Comparison of ENCODE assay signal across 11 mouse cellular contexts in the genomic region with DNA sequence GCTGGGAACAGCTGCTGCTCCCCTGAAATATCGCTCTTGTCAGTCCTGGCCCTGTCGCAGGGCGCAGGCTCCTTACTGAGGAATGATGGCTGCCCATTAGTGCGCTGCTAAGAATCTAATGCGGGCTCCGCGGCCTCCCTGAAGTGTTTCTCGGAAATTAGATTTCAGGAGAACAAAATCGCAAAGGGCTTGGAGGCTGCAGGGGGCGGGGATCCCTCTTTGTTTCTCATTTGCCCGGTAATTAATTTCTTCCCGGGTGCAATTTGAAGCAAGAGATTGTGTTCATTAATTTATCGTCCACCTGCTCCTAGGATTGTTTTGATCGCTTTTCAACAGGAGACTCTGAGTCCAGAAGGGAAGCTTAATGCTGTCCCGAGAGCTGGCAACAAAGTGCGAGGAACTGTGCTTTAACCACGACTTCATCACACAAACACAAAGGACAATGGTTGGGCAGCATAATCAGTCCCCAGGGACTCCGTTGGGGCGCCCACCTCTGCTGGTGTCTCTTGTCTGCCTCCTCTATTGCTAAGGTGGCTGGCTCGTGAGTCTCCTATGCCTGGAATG.
DNase-seq lines count a peak whose midpoint lies in the region; ATAC-seq and TF ChIP-seq lines count a peak whose summit lies in the region.
"Had no signal": no experiment of that assay in that cellular context is flagged by ENCODE, and none has a peak within 500 bp of the region (broad histone marks: within the 10 kb centered on the region; RNA-seq: fewer than 3 reads in every experiment).

No protein-coding gene starts in this region.

- H3K4me2 ChIP-seq in kidney, embryonic 15.5 days: peak overlapping the region; percentile 24
- H3K4me2 ChIP-seq in forebrain, embryonic 11.5 days (ENCODE audit: low read depth, low read length, severe bottlenecking): peak overlapping the region; percentile 36; the same call in 1 of the 2 replicates
- peak overlapping the region; percentile 19; the same call in 1 of the 2 replicates for H3K4me2 ChIP-seq in midbrain, embryonic 11.5 days
- H3K4me2 ChIP-seq: heart, embryonic 11.5 days; liver, embryonic 15.5 days had no signal

- peak overlapping the region; percentile 32; the same call in 1 of the 2 replicates for H3K27ac ChIP-seq in kidney, embryonic 15.5 days
- peak overlapping the region; percentile 55 for H3K27ac ChIP-seq in forebrain, embryonic 11.5 days (ENCODE audit: low read depth, low read length)
- peak overlapping the region; percentile 7; the same call in 1 of the 2 replicates for H3K27ac ChIP-seq in midbrain, embryonic 11.5 days (ENCODE audit: low read depth, low read length)
- H3K27ac ChIP-seq: liver, embryonic 15.5 days had no signal

- TF ChIP-seq POLR2A in lung, adult 2 months (IDR thresholded peaks at IDR 0.05; ENCODE audit: borderline replicate concordance, extremely low read depth, low read depth, low read length): no peak

- no peak for ATAC-seq in kidney, embryonic 15.5 days (replicated peaks; ENCODE audit: low FRiP score)
- ATAC-seq in forebrain, embryonic 11.5 days (replicated peaks; ENCODE audit: low FRiP score): peak; percentile 69
- ATAC-seq in midbrain, embryonic 11.5 days (ENCODE audit: low FRiP score): 0 out of 2 replicates have a peak, but pooled peaks have one; percentile 42
- ATAC-seq in megakaryocyte-erythroid progenitor cell, adult 5-6 weeks (replicated peaks; ENCODE audit: low FRiP score, low TSS enrichment, poor library complexity, severe bottlenecking): no peak

- H3K9ac ChIP-seq in kidney, embryonic 15.5 days: no peak overlapping the region
- H3K9ac ChIP-seq in forebrain, embryonic 11.5 days (ENCODE audit: low read length): peak overlapping the region; percentile 9; the same call in 1 of the 2 replicates
- H3K9ac ChIP-seq in midbrain, embryonic 11.5 days (ENCODE audit: low read length): peak overlapping the region; percentile 2; the same call in 1 of the 2 replicates
- H3K9ac ChIP-seq: liver, embryonic 15.5 days had no signal

- 51% methylated on average over 20 of the region's 20 CpGs for WGBS in kidney, embryonic 15.5 days
- 10% methylated on average over 20 of the region's 20 CpGs for WGBS in forebrain, embryonic 11.5 days
- WGBS in midbrain, embryonic 11.5 days: 37% methylated on average over 20 of the region's 20 CpGs
- WGBS in lung, adult 2 months: 75% methylated on average over 20 of the region's 20 CpGs

- H3K4me3 ChIP-seq in kidney, embryonic 15.5 days (replicated peaks): no peak overlapping the region
- H3K4me3 ChIP-seq in forebrain, embryonic 11.5 days (ENCODE audit: low read depth, low read length): no peak overlapping the region
- H3K4me3 ChIP-seq in midbrain, embryonic 11.5 days (ENCODE audit: low read depth, low read length): no peak overlapping the region
- H3K4me3 ChIP-seq in lung, adult 2 months (replicated peaks; ENCODE audit: extremely low read depth, low read depth, low read length): no peak overlapping the region
- H3K4me3 ChIP-seq: liver, embryonic 15.5 days had no signal

- DNase-seq in kidney, postnatal 36 days: no peak
- DNase-seq in cerebellum, postnatal 25 days: peak; percentile 36 to 48
- peak; percentile 82 for DNase-seq in forebrain, embryonic 11.5 days (ENCODE audit: low spot score)
- peak; percentile 83 for DNase-seq in midbrain, embryonic 11.5 days (ENCODE audit: low spot score, missing footprints)
- DNase-seq in thymus, postnatal 14 days: no peak
- DNase-seq in lung, adult 2 months: no peak
- DNase-seq: layer of hippocampus, adult 9-11 months had no signal

- TF ChIP-seq CTCF in lung, adult 2 months (IDR thresholded peaks at IDR 0.05; ENCODE audit: insufficient read depth, low read length): no peak

- no peaks in the 10 kb centered on the region for H3K27me3 ChIP-seq in kidney, embryonic 15.5 days
- peaks cover 22% of the 10 kb centered on the region for H3K27me3 ChIP-seq in forebrain, embryonic 11.5 days (ENCODE audit: control insufficient read depth, insufficient read depth, low read length)
- H3K27me3 ChIP-seq in midbrain, embryonic 11.5 days (ENCODE audit: control insufficient read depth, insufficient read depth, low read length): no peaks in the 10 kb centered on the region
- H3K27me3 ChIP-seq: liver, embryonic 15.5 days had no signal

- no peaks in the 10 kb centered on the region for H3K36me3 ChIP-seq in kidney, embryonic 15.5 days
- H3K36me3 ChIP-seq in forebrain, embryonic 11.5 days (ENCODE audit: control insufficient read depth, insufficient read depth, low read length): no peaks in the 10 kb centered on the region
- no peaks in the 10 kb centered on the region for H3K36me3 ChIP-seq in midbrain, embryonic 11.5 days (ENCODE audit: control insufficient read depth, insufficient read depth, low read length)
- H3K36me3 ChIP-seq: liver, embryonic 15.5 days had no signal

- H3K4me1 ChIP-seq in kidney, embryonic 15.5 days: peaks cover 46% of the 10 kb centered on the region
- peaks cover 10% of the 10 kb centered on the region; the same call in 1 of the 2 replicates for H3K4me1 ChIP-seq in forebrain, embryonic 11.5 days (replicated peaks; ENCODE audit: control insufficient read depth, insufficient read depth, low read length)
- H3K4me1 ChIP-seq in midbrain, embryonic 11.5 days (ENCODE audit: control insufficient read depth, insufficient read depth, low read length): peaks cover 12% of the 10 kb centered on the region
- H3K4me1 ChIP-seq in lung, adult 2 months (ENCODE audit: control insufficient read depth, insufficient read depth, low read length): no peaks in the 10 kb centered on the region
- H3K4me1 ChIP-seq: liver, embryonic 15.5 days had no signal

- H3K9me3 ChIP-seq in kidney, embryonic 15.5 days (replicated peaks): no peaks in the 10 kb centered on the region
- H3K9me3 ChIP-seq in forebrain, embryonic 11.5 days (ENCODE audit: control insufficient read depth, low read length): no peaks in the 10 kb centered on the region
- H3K9me3 ChIP-seq in midbrain, embryonic 11.5 days (ENCODE audit: control insufficient read depth, low read length): no peaks in the 10 kb centered on the region
- H3K9me3 ChIP-seq: liver, embryonic 15.5 days had no signal

Comparison
In these comparisons a context has a peak if more than half of its experiments do, and no peak if none do; other contexts are left out.
1. ATAC-seq: peak in forebrain, embryonic 11.5 days (single experiment) and midbrain, embryonic 11.5 days (single experiment); none in kidney, embryonic 15.5 days (single experiment) and megakaryocyte-erythroid progenitor cell, adult 5-6 weeks (single experiment).
2. DNase-seq: peak in cerebellum, postnatal 25 days (2 of 2), forebrain, embryonic 11.5 days (single experiment) and midbrain, embryonic 11.5 days (single experiment); none in kidney, postnatal 36 days (0 of 2), thymus, postnatal 14 days (single experiment) and lung, adult 2 months (single experiment).
3. Peak in every context shown above with its lines, with median percentiles within 50 percentile points of each other: H3K27ac ChIP-seq and H3K4me2 ChIP-seq.